Mouse (Mus musculus) limb, embryonic 12.5 days (tissue): ENCODE measurements around the gene Pou3f3. TPM values are rescaled to one million over a fixed set of nuclear protein-coding genes. Genes with fewer than 3 reads are reported as not detected.

Experiments
- ATAC-seq: fragments of 200-750 bp; cut with Nextera tagmentation; 2 replicates; pipeline ENCODE4 v1.8.0; 2017; ENCODE audit warnings: low read depth, moderate TSS enrichment; ENCODE audit not compliant: insufficient number of reproducible peaks, insufficient read depth, low FRiP score, low TSS enrichment
- H3K27ac ChIP-seq: fragments of 300-500 bp; sonication (generic); 2 replicates; pipeline ENCODE4 v1.5.1; 2016; ENCODE audit warnings: mild to moderate bottlenecking, moderate library complexity
- H3K27me3 ChIP-seq: fragments of 300-500 bp; sonication (generic); 2 replicates; pipeline ENCODE4 v1.6.1; 2016; ENCODE audit warnings: mild to moderate bottlenecking, moderate library complexity
- H3K36me3 ChIP-seq: fragments of 300-500 bp; sonication (generic); 2 replicates; pipeline ENCODE4 v1.6.1; 2016; ENCODE audit warnings: mild to moderate bottlenecking, moderate library complexity
- H3K4me1 ChIP-seq: fragments of 300-500 bp; sonication (generic); replicated peaks from 2 replicates; pipeline ENCODE4 v1.6.1; 2016
- H3K4me2 ChIP-seq: fragments of 300-500 bp; sonication (generic); 2 replicates; pipeline ENCODE4 v1.6.1; 2016; ENCODE audit warnings: mild to moderate bottlenecking, moderate library complexity
- H3K4me3 ChIP-seq: fragments of 300-500 bp; sonication (generic); replicated peaks from 2 replicates; pipeline ENCODE4 v1.5.1; 2016; ENCODE audit warnings: mild to moderate bottlenecking
- H3K9ac ChIP-seq: fragments of 300-500 bp; sonication (generic); replicated peaks from 2 replicates; pipeline ENCODE4 v1.6.1; 2016; ENCODE audit warnings: mild to moderate bottlenecking, moderate library complexity
- H3K9me3 ChIP-seq: fragments of 300-500 bp; sonication (generic); 2 replicates; pipeline ENCODE4 v1.6.1; 2016; ENCODE audit warnings: mild to moderate bottlenecking, moderate library complexity
- WGBS: fragments of 180-500 bp; shearing (Covaris S2); methylation state at CpG from one replicate; pipeline ENCODE4 v1.1.7; 2016; 5-methylcytosine and 5-hydroxymethylcytosine counted together
- polyA plus RNA-seq: library from polyadenylated mRNA; unstranded; fragments of >200 nt; fragmentation: Nextera tagmentation; extraction: Ambion mirVana; gene quantifications from 2 replicates; pipeline ENCODE4 v1.2.1, GENCODE M21; 2016

Pou3f3 gene
- polyA plus RNA-seq, 1 experiment from 2014 or later: 0.50 TPM

GRCm38 (mm10) chr1:42712311-42712690, 16.7 kb downstream of the Pou3f3 start:
- H3K27ac ChIP-seq: no peak overlapping the region

GRCm38 (mm10) chr1:42713104-42713932, 17.8 kb downstream of the Pou3f3 start:
- H3K27me3 ChIP-seq: peaks cover 78% of the 10 kb centered on the region

More at GRCm38 (mm10) chr1:42712311-42712690, 16.7 kb downstream of the Pou3f3 start:
- H3K4me1 ChIP-seq: peaks cover 5% of the 10 kb centered on the region; the same call in 1 of the 2 replicates
- H3K27me3 ChIP-seq: peaks cover 88% of the 10 kb centered on the region
- H3K9ac ChIP-seq: no peak overlapping the region
- no peaks in the 10 kb centered on the region for H3K9me3 ChIP-seq
- no peak overlapping the region for H3K4me2 ChIP-seq
- no peaks in the 10 kb centered on the region for H3K36me3 ChIP-seq
- WGBS: 7% methylated on average over 4 of the region's 4 CpGs
- no peak overlapping the region for H3K4me3 ChIP-seq
- no peak for ATAC-seq

GRCm38 (mm10) chr1:42714016-42714931, 18.7 kb downstream of the Pou3f3 start:
- H3K9ac ChIP-seq: no peak overlapping the region; the same call in 1 of the 2 replicates
- H3K4me1 ChIP-seq: peaks cover 12% of the 10 kb centered on the region
- H3K9me3 ChIP-seq: no peaks in the 10 kb centered on the region
- WGBS: 1% methylated on average over 24 of the region's 31 CpGs
- peak overlapping the region; percentile 78 for H3K4me2 ChIP-seq
- H3K4me3 ChIP-seq: peak overlapping the region; percentile 39
- no peaks in the 10 kb centered on the region for H3K36me3 ChIP-seq
- no peak overlapping the region for H3K27ac ChIP-seq
- H3K27me3 ChIP-seq: peaks cover 72% of the 10 kb centered on the region
- no peak for ATAC-seq

More at GRCm38 (mm10) chr1:42713104-42713932, 17.8 kb downstream of the Pou3f3 start:
- peak overlapping the region; percentile 78 for H3K4me2 ChIP-seq
- H3K36me3 ChIP-seq: no peaks in the 10 kb centered on the region
- H3K4me3 ChIP-seq: peak overlapping the region; percentile 39
- ATAC-seq: no peak
- H3K9me3 ChIP-seq: no peaks in the 10 kb centered on the region
- WGBS: under 1% methylated on average over 46 of the region's 46 CpGs
- H3K27ac ChIP-seq: no peak overlapping the region
- no peak overlapping the region; the same call in 1 of the 2 replicates for H3K9ac ChIP-seq
- H3K4me1 ChIP-seq: peaks cover 7% of the 10 kb centered on the region

GRCm38 (mm10) chr1:42718549-42718948, 23.0 kb downstream of the Pou3f3 start:
- H3K4me3 ChIP-seq: no peak overlapping the region
- peaks cover 55% of the 10 kb centered on the region for H3K27me3 ChIP-seq
- ATAC-seq: no peak
- H3K9me3 ChIP-seq: no peaks in the 10 kb centered on the region
- H3K4me2 ChIP-seq: no peak overlapping the region
- no peaks in the 10 kb centered on the region for H3K36me3 ChIP-seq
- 19% methylated on average over 5 of the region's 5 CpGs for WGBS
- H3K27ac ChIP-seq: no peak overlapping the region
- H3K4me1 ChIP-seq: peaks cover 12% of the 10 kb centered on the region
- H3K9ac ChIP-seq: no peak overlapping the region

- Histone ChIP-seq H3K36me3 (no peaks in the 10 kb centered on the region), H3K9me3 (no peaks in the 10 kb centered on the region), H3K4me2 (no peak overlapping the region), H3K27me3 (peaks cover 29% of the 10 kb centered on the region), H3K4me1 (peaks cover 7% of the 10 kb centered on the region; the same call in 1 of the 2 replicates), H3K9ac (no peak overlapping the region), H3K27ac (no peak overlapping the region), H3K4me3 (no peak overlapping the region)
- no peak for ATAC-seq
- 75% methylated on average over 5 of the region's 5 CpGs for WGBS
Measured at GRCm38 (mm10) chr1:42721353-42721752, 25.8 kb downstream of the Pou3f3 start.

GRCm38 (mm10) chr1:42723769-42724300, 28.3 kb downstream of the Pou3f3 start:
- Histone ChIP-seq H3K27ac (no peak overlapping the region), H3K4me1 (no peaks in the 10 kb centered on the region), H3K4me2 (no peak overlapping the region), H3K9ac (no peak overlapping the region), H3K36me3 (no peaks in the 10 kb centered on the region), H3K4me3 (no peak overlapping the region), H3K9me3 (no peaks in the 10 kb centered on the region), H3K27me3 (peaks cover 25% of the 10 kb centered on the region)
- no peak for ATAC-seq
- whole genome bisulfite sequencing: 93% methylated on average over 1 of the region's 1 CpGs

- no peaks in the 10 kb centered on the region for H3K36me3 ChIP-seq
- no peak for ATAC-seq
- H3K9ac ChIP-seq: no peak overlapping the region
- H3K4me2 ChIP-seq: no peak overlapping the region
- H3K9me3 ChIP-seq: no peaks in the 10 kb centered on the region
- H3K27ac ChIP-seq: no peak overlapping the region
- peaks cover 24% of the 10 kb centered on the region for H3K27me3 ChIP-seq
- H3K4me3 ChIP-seq: no peak overlapping the region
- no peaks in the 10 kb centered on the region for H3K4me1 ChIP-seq
- 86% methylated on average over 2 of the region's 2 CpGs for WGBS
Measured at GRCm38 (mm10) chr1:42724881-42725280, 29.3 kb downstream of the Pou3f3 start.

- H3K27ac ChIP-seq: no peak overlapping the region
- no peak overlapping the region for H3K4me2 ChIP-seq
- WGBS: 74% methylated on average over 5 of the region's 5 CpGs
- H3K36me3 ChIP-seq: no peaks in the 10 kb centered on the region
- H3K4me1 ChIP-seq: no peaks in the 10 kb centered on the region
- no peak overlapping the region for H3K4me3 ChIP-seq
- no peak for ATAC-seq
- no peaks in the 10 kb centered on the region for H3K9me3 ChIP-seq
- H3K27me3 ChIP-seq: peaks cover 10% of the 10 kb centered on the region; the same call in 1 of the 2 replicates
- no peak overlapping the region for H3K9ac ChIP-seq
Measured at GRCm38 (mm10) chr1:42727161-42727560, 31.6 kb downstream of the Pou3f3 start.

- Histone ChIP-seq H3K27ac (no peak overlapping the region), H3K9ac (no peak overlapping the region), H3K36me3 (no peaks in the 10 kb centered on the region), H3K4me3 (no peak overlapping the region), H3K4me2 (no peak overlapping the region), H3K27me3 (peaks cover 10% of the 10 kb centered on the region; the same call in 1 of the 2 replicates), H3K4me1 (no peaks in the 10 kb centered on the region), H3K9me3 (no peaks in the 10 kb centered on the region)
- ATAC-seq: no peak
- WGBS: 72% methylated on average over 7 of the region's 7 CpGs
Measured at GRCm38 (mm10) chr1:42727676-42728075, 32.1 kb downstream of the Pou3f3 start.

- Histone ChIP-seq H3K27ac (no peak overlapping the region), H3K4me1 (no peaks in the 10 kb centered on the region), H3K4me2 (no peak overlapping the region), H3K4me3 (no peak overlapping the region), H3K9me3 (peaks cover 5% of the 10 kb centered on the region; the same call in 1 of the 2 replicates), H3K27me3 (no peaks in the 10 kb centered on the region), H3K9ac (no peak overlapping the region), H3K36me3 (no peaks in the 10 kb centered on the region)
- no peak for ATAC-seq
- 71% methylated on average over 16 of the region's 16 CpGs for WGBS
Measured at GRCm38 (mm10) chr1:42741383-42742241, 46.0 kb downstream of the Pou3f3 start.
